Mouse (Mus musculus) liver, postnatal 0 days (tissue): ENCODE measurements around the gene H2-M10.2.

Source experiments
- CTCF ChIP-seq: sonication (generic); IDR thresholded peaks from 2 replicates; pipeline ENCODE4 v1.5.1; 2016; ENCODE audit warnings: antibody characterized with exemption, low read depth
- EP300 ChIP-seq: IDR thresholded peaks from 2 replicates; pipeline ENCODE4 v1.6.1; 2016; ENCODE audit warnings: antibody characterized with exemption, low read depth, mild to moderate bottlenecking

GRCm38 (mm10) chr17:36244031-36244430 is 42.3 kb downstream of the H2-M10.2 start:
- TF ChIP-seq CTCF (no peak), EP300 (no peak)
